Mouse (Mus musculus) limb, embryonic 12.5 days (tissue): ENCODE measurements around the gene Ccdc92b. TPM values are rescaled to one million over a fixed set of nuclear protein-coding genes. Genes with fewer than 3 reads are reported as not detected.

Experiments
- ATAC-seq: fragments of 200-750 bp; cut with Nextera tagmentation; 2 replicates; pipeline ENCODE4 v1.8.0; 2017; ENCODE audit warnings: low read depth, moderate TSS enrichment; ENCODE audit not compliant: insufficient number of reproducible peaks, insufficient read depth, low FRiP score, low TSS enrichment
- H3K27ac ChIP-seq: fragments of 300-500 bp; sonication (generic); 2 replicates; pipeline ENCODE4 v1.5.1; 2016; ENCODE audit warnings: mild to moderate bottlenecking, moderate library complexity
- H3K27me3 ChIP-seq: fragments of 300-500 bp; sonication (generic); 2 replicates; pipeline ENCODE4 v1.6.1; 2016; ENCODE audit warnings: mild to moderate bottlenecking, moderate library complexity
- H3K36me3 ChIP-seq: fragments of 300-500 bp; sonication (generic); 2 replicates; pipeline ENCODE4 v1.6.1; 2016; ENCODE audit warnings: mild to moderate bottlenecking, moderate library complexity
- H3K4me1 ChIP-seq: fragments of 300-500 bp; sonication (generic); replicated peaks from 2 replicates; pipeline ENCODE4 v1.6.1; 2016
- H3K4me2 ChIP-seq: fragments of 300-500 bp; sonication (generic); 2 replicates; pipeline ENCODE4 v1.6.1; 2016; ENCODE audit warnings: mild to moderate bottlenecking, moderate library complexity
- H3K4me3 ChIP-seq: fragments of 300-500 bp; sonication (generic); replicated peaks from 2 replicates; pipeline ENCODE4 v1.5.1; 2016; ENCODE audit warnings: mild to moderate bottlenecking
- H3K9ac ChIP-seq: fragments of 300-500 bp; sonication (generic); replicated peaks from 2 replicates; pipeline ENCODE4 v1.6.1; 2016; ENCODE audit warnings: mild to moderate bottlenecking, moderate library complexity
- H3K9me3 ChIP-seq: fragments of 300-500 bp; sonication (generic); 2 replicates; pipeline ENCODE4 v1.6.1; 2016; ENCODE audit warnings: mild to moderate bottlenecking, moderate library complexity
- WGBS: fragments of 180-500 bp; shearing (Covaris S2); methylation state at CpG from one replicate; pipeline ENCODE4 v1.1.7; 2016; 5-methylcytosine and 5-hydroxymethylcytosine counted together
- polyA plus RNA-seq: library from polyadenylated mRNA; unstranded; fragments of >200 nt; fragmentation: Nextera tagmentation; extraction: Ambion mirVana; gene quantifications from 2 replicates; pipeline ENCODE4 v1.2.1, GENCODE M21; 2016

Ccdc92b gene
- polyA plus RNA-seq, 1 experiment from 2014 or later: 0.84 TPM

DNA sequence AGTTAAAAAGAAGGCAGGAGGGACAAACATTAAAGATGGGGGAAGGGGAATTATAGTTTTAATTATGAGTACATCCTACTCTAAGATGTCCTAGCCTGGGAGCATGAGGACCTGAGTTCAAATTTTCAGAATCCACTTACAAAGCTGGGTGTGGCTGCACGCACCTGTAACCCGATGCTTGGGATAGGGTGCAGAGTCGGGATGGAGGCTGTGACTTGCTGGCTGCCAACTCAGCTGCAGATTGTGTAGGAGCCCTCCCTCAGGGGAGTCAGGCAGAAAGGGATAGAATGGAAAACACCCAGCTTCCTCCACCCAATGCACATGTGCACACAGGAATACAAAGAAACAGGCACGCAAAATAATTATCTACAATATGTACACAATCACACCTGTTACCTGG is 6.0 kb upstream of the Ccdc92b start:
- no peak overlapping the region for H3K27ac ChIP-seq
- H3K4me2 ChIP-seq: no peak overlapping the region
- peaks cover 11% of the 10 kb centered on the region for H3K4me1 ChIP-seq
- ATAC-seq: no peak
- H3K9me3 ChIP-seq: no peaks in the 10 kb centered on the region
- no peaks in the 10 kb centered on the region for H3K36me3 ChIP-seq
- peaks cover 65% of the 10 kb centered on the region for H3K27me3 ChIP-seq
- no peak overlapping the region for H3K9ac ChIP-seq
- no peak overlapping the region for H3K4me3 ChIP-seq
- 69% methylated on average over 4 of the region's 4 CpGs for WGBS

DNA sequence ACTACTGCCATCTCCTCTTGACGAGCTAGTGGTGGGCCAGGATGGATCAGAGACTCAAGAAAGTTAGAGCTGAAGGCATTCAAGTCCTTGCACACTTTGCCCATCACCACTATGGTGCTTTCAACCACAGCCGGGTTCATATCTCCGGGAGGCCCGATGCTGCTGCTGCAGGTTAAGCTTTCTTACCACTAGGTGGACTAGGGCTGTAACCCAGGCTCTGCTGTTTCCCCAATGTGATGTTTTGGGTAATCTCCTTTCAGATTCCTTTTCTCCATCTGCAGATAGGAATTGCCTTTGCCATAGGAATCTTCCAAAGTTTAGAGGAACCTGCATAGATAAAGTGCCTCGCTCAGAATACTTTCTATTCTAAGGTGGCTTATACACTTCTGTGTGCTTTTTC is 3.8 kb upstream of the Ccdc92b start:
- H3K4me1 ChIP-seq: peaks cover 12% of the 10 kb centered on the region
- no peak for ATAC-seq
- no peak overlapping the region for H3K4me2 ChIP-seq
- no peaks in the 10 kb centered on the region for H3K36me3 ChIP-seq
- no peak overlapping the region for H3K27ac ChIP-seq
- H3K9me3 ChIP-seq: no peaks in the 10 kb centered on the region
- no peak overlapping the region for H3K4me3 ChIP-seq
- H3K9ac ChIP-seq: no peak overlapping the region
- H3K27me3 ChIP-seq: peaks cover 66% of the 10 kb centered on the region
- WGBS: 56% methylated on average over 5 of the region's 5 CpGs

- H3K4me3 ChIP-seq: peak overlapping the region; percentile 33
- no peaks in the 10 kb centered on the region for H3K36me3 ChIP-seq
- ATAC-seq: no peak
- H3K27me3 ChIP-seq: peaks cover 67% of the 10 kb centered on the region
- H3K9ac ChIP-seq: no peak overlapping the region
- H3K27ac ChIP-seq: no peak overlapping the region
- 1% methylated on average over 16 of the region's 16 CpGs for WGBS
- H3K9me3 ChIP-seq: no peaks in the 10 kb centered on the region
- peaks cover 7% of the 10 kb centered on the region; the same call in 1 of the 2 replicates for H3K4me1 ChIP-seq
- H3K4me2 ChIP-seq: peak overlapping the region; percentile 61
Measured at GRCm38 (mm10) chr11:74619956-74620300, 523 bp downstream of the Ccdc92b start.

GRCm38 (mm10) chr11:74621974-74622669 is 2.7 kb downstream of the Ccdc92b start:
- no peak for ATAC-seq
- no peaks in the 10 kb centered on the region for H3K9me3 ChIP-seq
- no peak overlapping the region for H3K4me2 ChIP-seq
- peaks cover 7% of the 10 kb centered on the region; the same call in 1 of the 2 replicates for H3K4me1 ChIP-seq
- H3K4me3 ChIP-seq: no peak overlapping the region
- no peak overlapping the region for H3K9ac ChIP-seq
- no peak overlapping the region for H3K27ac ChIP-seq
- 66% methylated on average over 8 of the region's 8 CpGs for WGBS
- H3K36me3 ChIP-seq: no peaks in the 10 kb centered on the region
- H3K27me3 ChIP-seq: peaks cover 59% of the 10 kb centered on the region

- Histone ChIP-seq H3K9me3 (no peaks in the 10 kb centered on the region), H3K36me3 (no peaks in the 10 kb centered on the region), H3K9ac (no peak overlapping the region), H3K4me1 (peaks cover 7% of the 10 kb centered on the region; the same call in 1 of the 2 replicates), H3K27ac (no peak overlapping the region), H3K4me2 (no peak overlapping the region), H3K4me3 (no peak overlapping the region), H3K27me3 (peaks cover 48% of the 10 kb centered on the region)
- ATAC-seq: no peak
- WGBS: 73% methylated on average over 6 of the region's 6 CpGs
Measured at GRCm38 (mm10) chr11:74623693-74624092, 4.3 kb downstream of the Ccdc92b start.

- no peak for ATAC-seq
- no peaks in the 10 kb centered on the region for H3K9me3 ChIP-seq
- no peaks in the 10 kb centered on the region for H3K4me1 ChIP-seq
- H3K27ac ChIP-seq: no peak overlapping the region
- peaks cover 33% of the 10 kb centered on the region for H3K27me3 ChIP-seq
- H3K36me3 ChIP-seq: no peaks in the 10 kb centered on the region
- no peak overlapping the region for H3K4me3 ChIP-seq
- no peak overlapping the region for H3K4me2 ChIP-seq
- H3K9ac ChIP-seq: no peak overlapping the region
Measured at GRCm38 (mm10) chr11:74625333-74625732, 5.9 kb downstream of the Ccdc92b start.

- Histone ChIP-seq H3K4me2 (no peak overlapping the region), H3K9ac (no peak overlapping the region), H3K36me3 (no peaks in the 10 kb centered on the region), H3K27ac (no peak overlapping the region), H3K4me3 (no peak overlapping the region), H3K9me3 (no peaks in the 10 kb centered on the region), H3K4me1 (no peaks in the 10 kb centered on the region), H3K27me3 (peaks cover 14% of the 10 kb centered on the region; the same call in 1 of the 2 replicates)
- ATAC-seq: no peak
- WGBS: 89% methylated on average over 3 of the region's 3 CpGs
Measured at GRCm38 (mm10) chr11:74627481-74627880, 8.1 kb downstream of the Ccdc92b start.

DNA sequence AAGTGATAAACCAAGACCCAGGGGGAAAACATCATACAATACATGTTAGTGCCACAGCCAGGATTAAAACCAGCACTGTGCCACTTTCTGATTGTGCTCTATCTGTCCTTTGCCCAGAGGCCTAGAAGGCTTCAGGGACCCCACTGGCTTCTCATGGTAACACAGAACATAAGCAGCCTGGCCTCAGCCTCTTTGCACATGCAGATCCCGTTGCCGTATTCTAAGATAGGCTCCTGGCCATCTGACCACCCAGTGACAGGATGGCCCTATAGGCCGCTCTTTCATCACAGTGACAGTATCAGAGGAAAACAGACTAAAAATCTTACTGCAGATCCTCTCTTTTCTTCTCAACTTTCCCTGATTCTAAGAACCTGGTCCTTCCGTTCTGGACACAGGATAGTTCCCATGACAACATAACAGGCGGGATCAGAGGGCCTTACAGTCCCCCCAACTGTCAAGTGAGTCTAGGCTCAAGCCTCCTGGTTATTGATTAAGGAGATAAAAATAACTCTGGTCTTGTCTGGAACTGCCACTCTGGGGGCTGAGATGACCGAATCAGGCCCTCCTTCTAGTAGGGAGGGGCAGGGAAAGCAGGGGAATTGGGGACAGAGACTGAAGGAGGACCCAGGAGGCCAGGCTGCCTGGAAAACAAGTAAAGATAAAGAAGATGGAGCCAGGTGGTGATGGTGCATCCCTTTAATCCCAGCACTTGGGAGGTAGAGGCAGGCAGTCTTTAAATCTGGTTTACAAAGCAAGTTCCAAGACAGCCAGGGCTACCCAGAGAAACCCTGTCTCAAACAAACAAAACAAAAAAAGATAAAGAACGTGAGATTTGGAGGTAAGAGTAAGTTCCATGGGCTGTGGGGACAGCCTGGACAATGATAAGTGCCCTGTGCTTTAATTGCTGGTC is 12.7 kb downstream of the Ccdc92b start:
- Histone ChIP-seq H3K9me3 (no peaks in the 10 kb centered on the region), H3K4me1 (peaks cover under 1% of the 10 kb centered on the region; the same call in 1 of the 2 replicates), H3K27me3 (peaks cover 10% of the 10 kb centered on the region), H3K4me2 (no peak overlapping the region), H3K36me3 (no peaks in the 10 kb centered on the region), H3K27ac (no peak overlapping the region), H3K4me3 (no peak overlapping the region), H3K9ac (no peak overlapping the region)
- WGBS: 73% methylated on average over 7 of the region's 7 CpGs
- ATAC-seq: no peak

DNA sequence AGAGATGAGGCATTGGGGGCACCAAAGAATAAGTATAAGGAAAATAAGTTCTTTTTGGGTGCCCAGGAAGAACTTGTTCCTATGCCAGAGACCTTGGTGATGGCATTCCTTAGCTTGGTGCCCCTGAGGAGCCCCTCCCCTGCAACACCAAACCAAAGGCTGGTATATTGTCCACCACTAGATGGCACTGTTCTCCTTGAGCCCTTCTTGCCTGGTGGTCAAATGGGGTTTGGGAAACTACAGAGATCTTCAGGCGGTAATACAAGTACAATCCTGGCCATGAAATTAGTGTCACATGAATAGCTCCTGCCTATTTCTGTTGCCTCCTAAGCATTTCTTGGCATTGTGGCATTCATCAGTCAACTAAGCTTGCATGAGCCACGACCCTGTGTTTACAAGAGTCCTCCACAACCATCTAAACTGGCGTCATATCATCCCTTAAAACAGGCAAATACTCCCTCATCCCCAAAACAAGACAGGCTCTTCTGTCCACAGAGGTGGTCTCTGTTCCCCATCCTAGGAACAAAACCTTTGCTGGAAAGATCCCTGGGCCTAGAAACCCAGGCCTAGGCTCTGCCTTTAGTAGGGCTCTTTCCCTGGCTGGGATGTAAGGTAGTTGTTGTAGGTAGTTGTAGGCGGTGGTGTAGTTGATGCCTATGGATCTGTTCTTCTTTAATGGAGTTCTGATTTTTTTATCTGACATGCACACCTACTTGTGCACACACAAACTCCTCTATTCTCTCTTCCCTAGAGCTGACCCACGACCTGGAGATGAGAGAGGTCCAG is 15.3 kb downstream of the Ccdc92b start:
- Histone ChIP-seq H3K9ac (no peak overlapping the region), H3K27ac (no peak overlapping the region), H3K4me2 (no peak overlapping the region), H3K4me3 (no peak overlapping the region), H3K36me3 (no peaks in the 10 kb centered on the region), H3K4me1 (peaks cover 16% of the 10 kb centered on the region), H3K27me3 (peaks cover 23% of the 10 kb centered on the region), H3K9me3 (no peaks in the 10 kb centered on the region)
- ATAC-seq: no peak
- 65% methylated on average over 5 of the region's 5 CpGs for WGBS

- Histone ChIP-seq H3K27me3 (peaks cover 41% of the 10 kb centered on the region), H3K27ac (peak overlapping the region; percentile 82; the same call in 1 of the 2 replicates)
- ATAC-seq: no peak
Measured at GRCm38 (mm10) chr11:74637486-74637885, 18.1 kb downstream of the Ccdc92b start.

More at GRCm38 (mm10) chr11:74637486-74637885, 18.1 kb downstream of the Ccdc92b start:
- Histone ChIP-seq H3K4me1 (peaks cover 16% of the 10 kb centered on the region), H3K9me3 (no peaks in the 10 kb centered on the region), H3K9ac (peak overlapping the region; percentile 85), H3K36me3 (no peaks in the 10 kb centered on the region), H3K4me2 (peak overlapping the region; percentile 89), H3K4me3 (peak overlapping the region; percentile 80)
- WGBS: 23% methylated on average over 8 of the region's 8 CpGs
